Mouse (Mus musculus): ENCODE data around the gene Gimap8. TPM values are rescaled to one million over a fixed set of nuclear protein-coding genes. Genes with fewer than 3 reads are reported as not detected.
"Not testable (repeated sequence)": the region's sequence is repeated elsewhere in the genome, so short reads cannot be mapped to it uniquely, and the experiment has no call there.

Gimap8 gene
- total RNA-seq, 2 experiments from 2014 or later: 5.0 to 7.3 TPM

GRCm38 (mm10) chr6:48677492-48678345 is 30.7 kb downstream of the Gimap8 start:
- DNase-seq (ENCODE audit: low spot score in 2 of 2): no peak

- DNase-seq (ENCODE audit: low spot score in 2 of 2): no peak
Observed at GRCm38 (mm10) chr6:48678391-48678790, 31.4 kb downstream of the Gimap8 start.

- no peak for DNase-seq (ENCODE audit: low spot score in 2 of 2)
Observed at GRCm38 (mm10) chr6:48679701-48680100, 32.7 kb downstream of the Gimap8 start.

- no peak for DNase-seq (ENCODE audit: low spot score in 2 of 2)
Observed at GRCm38 (mm10) chr6:48680421-48680820, 33.4 kb downstream of the Gimap8 start.

GRCm38 (mm10) chr6:48681472-48682090 is 34.5 kb downstream of the Gimap8 start:
- DNase-seq (ENCODE audit: low spot score in 2 of 2): no peak

- no peak for DNase-seq (ENCODE audit: low spot score in 2 of 2)
Observed at GRCm38 (mm10) chr6:48682271-48682670, 35.2 kb downstream of the Gimap8 start.

- not testable (repeated sequence) for DNase-seq (ENCODE audit: low spot score in 2 of 2)
Observed at GRCm38 (mm10) chr6:48683263-48683821, 36.3 kb downstream of the Gimap8 start.

GRCm38 (mm10) chr6:48684319-48684718 is 37.3 kb downstream of the Gimap8 start, which contains the start of gene Gimap4:
TSS of gene Gimap4 (plus strand) at chr6:48684549.
- no peak for DNase-seq (ENCODE audit: low spot score in 2 of 2)

- DNase-seq (ENCODE audit: low spot score in 2 of 2): no peak
Observed at GRCm38 (mm10) chr6:48684806-48685205, 37.8 kb downstream of the Gimap8 start.

GRCm38 (mm10) chr6:48685251-48685650 is 38.2 kb downstream of the Gimap8 start:
- DNase-seq (ENCODE audit: low spot score in 2 of 2): no peak

GRCm38 (mm10) chr6:48685694-48686665 is 38.9 kb downstream of the Gimap8 start:
- DNase-seq (ENCODE audit: low spot score in 2 of 2): no peak

GRCm38 (mm10) chr6:48687077-48687476 is 40.0 kb downstream of the Gimap8 start:
- no peak for DNase-seq (ENCODE audit: low spot score in 2 of 2)

- no peak for DNase-seq (ENCODE audit: low spot score in 2 of 2)
Observed at GRCm38 (mm10) chr6:48689320-48689719, 42.3 kb downstream of the Gimap8 start.

- DNase-seq (ENCODE audit: low spot score in 2 of 2): no peak
Observed at GRCm38 (mm10) chr6:48692962-48693361, 45.9 kb downstream of the Gimap8 start.

- DNase-seq (ENCODE audit: low spot score in 2 of 2): no peak
Observed at GRCm38 (mm10) chr6:48696830-48697554, 50.0 kb downstream of the Gimap8 start.

GRCm38 (mm10) chr6:48697555-48697930 is 50.5 kb downstream of the Gimap8 start:
- DNase-seq (ENCODE audit: low spot score in 2 of 2): no peak

GRCm38 (mm10) chr6:48698066-48698856 is 51.2 kb downstream of the Gimap8 start:
- no peak for DNase-seq (ENCODE audit: low spot score in 2 of 2)

- no peak for DNase-seq (ENCODE audit: low spot score in 2 of 2)
Observed at GRCm38 (mm10) chr6:48698888-48699287, 51.9 kb downstream of the Gimap8 start.

GRCm38 (mm10) chr6:48700251-48701075 is 53.4 kb downstream of the Gimap8 start:
- DNase-seq (ENCODE audit: low spot score in 2 of 2): no peak
